Mouse (Mus musculus) stomach, postnatal 0 days (tissue): ENCODE results near the gene Rab7.

Experiments used
- CTCF ChIP-seq: IDR thresholded peaks from 2 replicates; pipeline ENCODE4 v1.5.1; 2016; ENCODE audit warnings: antibody characterized with exemption, low read depth, mild to moderate bottlenecking, moderate library complexity
- EP300 ChIP-seq: optimal IDR thresholded peaks from 2 replicates; pipeline ENCODE3; 2016; ENCODE audit warnings: antibody characterized with exemption

DNA sequence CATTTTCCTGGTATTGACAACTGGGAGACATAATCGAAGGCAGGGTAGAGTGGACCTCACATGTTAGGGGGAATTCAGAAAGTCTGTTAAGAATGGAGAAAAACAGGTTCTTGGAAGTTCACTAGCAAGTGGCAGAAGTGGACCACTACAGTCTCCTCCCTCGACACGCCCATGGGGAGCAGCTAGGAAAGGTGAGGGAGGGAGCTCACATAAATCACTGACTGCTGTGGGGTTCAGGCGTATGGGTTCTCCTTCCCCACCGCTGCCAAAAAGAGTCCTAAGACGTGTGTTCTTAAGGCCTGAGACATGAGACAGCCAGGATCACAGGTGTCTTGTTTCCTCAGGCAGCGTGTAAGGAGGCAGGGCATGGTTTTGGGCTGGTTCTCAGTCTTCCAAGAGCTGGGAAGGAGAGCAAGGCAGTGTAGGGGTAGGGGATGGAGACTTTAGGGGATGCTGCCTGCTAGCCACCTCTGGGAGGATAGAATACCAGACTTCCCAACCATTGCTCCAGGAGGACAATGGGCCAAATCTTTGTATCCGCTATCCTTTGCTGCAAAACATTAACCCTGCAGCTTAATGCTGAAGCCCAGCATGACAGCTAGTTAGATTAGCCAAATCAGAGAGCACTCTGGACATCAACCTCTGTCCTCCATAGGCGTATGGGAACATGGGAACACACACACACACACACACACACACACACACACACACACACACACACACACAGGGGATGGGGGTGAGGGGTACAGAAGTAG, 9.2 kb upstream of the Rab7 start:
- TF ChIP-seq CTCF (no peak), EP300 (no peak)
